29 mouse cellular contexts compared by ENCODE assay signal in genomic region chr16:50070728-50071127, GRCm38 (mm10).
DNase-seq lines count a peak whose midpoint lies in the region; ATAC-seq and TF ChIP-seq lines count a peak whose summit lies in the region.
"Had no signal": no experiment of that assay in that cellular context is flagged by ENCODE, and none has a peak within 500 bp of the region (broad histone marks: within the 10 kb centered on the region; RNA-seq: fewer than 3 reads in every experiment).

No protein-coding gene starts in this region.

- in situ Hi-C loops in CH12.LX (cut with MboI; ENCODE audit: low pct_ligation_motif_present, low pct_unique_long_range_greater_than_20kb, low sequenced_read_pairs) = no loop called here

- no peak; the same call in 1 of the 2 replicates for TF ChIP-seq RAD21 in CH12.LX (IDR thresholded peaks at IDR 0.05; ENCODE audit: low read depth, low read length)

- no peaks in the 10 kb centered on the region for H3K9me3 ChIP-seq in liver, postnatal 0 days (ENCODE audit: low read length)
- H3K9me3 ChIP-seq in CH12.LX (replicated peaks; ENCODE audit: low read length) = peaks cover 3% of the 10 kb centered on the region
- H3K9me3 ChIP-seq: embryonic facial prominence, embryonic 10.5 days; embryonic facial prominence, embryonic 15.5 days; forebrain, embryonic 13.5 days; intestine, embryonic 15.5 days; limb, embryonic 12.5 days; liver, embryonic 13.5 days; lung, embryonic 15.5 days; neural tube, embryonic 12.5 days had no signal

- DNase-seq in liver = peak; percentile 9
- DNase-seq in liver, postnatal 0 days = no peak
- DNase-seq in CH12.LX (ENCODE audit: extremely low read depth) = peak; percentile 63
- no peak for DNase-seq in embryo, embryonic 10.5 days (ENCODE audit: low spot score)
- DNase-seq in heart, postnatal 14 days = no peak
- DNase-seq in cerebellum, adult 18-20 months = no peak
- DNase-seq: adrenal gland, postnatal 25 days; cerebellum, adult 11-12 months; cerebellum, postnatal 10 days; gastrocnemius, postnatal 14 days; kidney, adult 2 months; kidney, postnatal 36 days; liver, embryonic 13.5 days; right cerebral cortex, adult 18-20 months; thymus, adult 2 months; thymus, postnatal 4 days had no signal

- no peaks in the 10 kb centered on the region for H3K4me1 ChIP-seq in liver, postnatal 0 days (ENCODE audit: insufficient read depth)
- H3K4me1 ChIP-seq in CH12.LX (ENCODE audit: control insufficient read depth in 1 of 2, insufficient read depth in 2 of 2) = peaks cover 10 to 31% of the 10 kb centered on the region in 2 experiments
- no peaks in the 10 kb centered on the region for H3K4me1 ChIP-seq in embryonic fibroblast, embryonic 13.5 days (ENCODE audit: control insufficient read depth, insufficient read depth, low read length)
- H3K4me1 ChIP-seq: embryonic facial prominence, embryonic 15.5 days; forebrain, embryonic 13.5 days; intestine, embryonic 15.5 days; lung, embryonic 15.5 days had no signal

- no peaks in the 10 kb centered on the region for H3K79me2 ChIP-seq in CH12.LX (replicated peaks; ENCODE audit: control insufficient read depth, extremely low read depth, insufficient read depth, poor library complexity, severe bottlenecking)

- dilution Hi-C loops in CH12.LX (cut with MboI; ENCODE audit: extremely low pct_ligation_motif_present, extremely low pct_unique_long_range_greater_than_20kb, low sequenced_read_pairs) = no loop called here

- H3K4me2 ChIP-seq in liver, postnatal 0 days (ENCODE audit: low read depth, low read length) = no peak overlapping the region
- H3K4me2 ChIP-seq in CH12.LX (ENCODE audit: insufficient read depth, low read depth, poor library complexity, severe bottlenecking) = peak overlapping the region; percentile 54; the same call in 1 of the 2 replicates
- H3K4me2 ChIP-seq: embryonic facial prominence, embryonic 15.5 days; forebrain, embryonic 13.5 days; intestine, embryonic 15.5 days; limb, embryonic 12.5 days; liver, embryonic 13.5 days; lung, embryonic 15.5 days; neural tube, embryonic 12.5 days had no signal

- H3K27ac ChIP-seq in liver, postnatal 0 days (ENCODE audit: low read depth) = no peak overlapping the region
- H3K27ac ChIP-seq in CH12.LX (ENCODE audit: insufficient read depth, low read depth) = no peak overlapping the region
- H3K27ac ChIP-seq in embryonic fibroblast, embryonic 13.5 days (ENCODE audit: insufficient read depth, low read length) = 0 out of 2 replicates have a peak overlapping the region, but pooled peaks have one; percentile 17
- H3K27ac ChIP-seq: embryonic facial prominence, embryonic 10.5 days; embryonic facial prominence, embryonic 15.5 days; forebrain, embryonic 13.5 days; intestine, embryonic 15.5 days; left cerebral cortex, adult 2 months; limb, embryonic 12.5 days; liver, embryonic 13.5 days; lung, embryonic 15.5 days; neural tube, embryonic 12.5 days had no signal

- intact Hi-C loops in heart, postnatal 14 days (cut with DNase I) = no loop called here

- no peak overlapping the region for H3K4me3 ChIP-seq in liver, postnatal 0 days (ENCODE audit: low read depth, low read length)
- peak overlapping the region in 1 of 3 experiments; percentile 2 for H3K4me3 ChIP-seq in CH12.LX (replicated peaks in 1 of 3; ENCODE audit: low read depth in 2 of 3, low read length in 2 of 3, poor library complexity in 1 of 3)
- H3K4me3 ChIP-seq in embryonic fibroblast, embryonic 13.5 days (ENCODE audit: insufficient read depth, low read length) = no peak overlapping the region
- H3K4me3 ChIP-seq: embryonic facial prominence, embryonic 10.5 days; embryonic facial prominence, embryonic 15.5 days; forebrain, embryonic 13.5 days; intestine, embryonic 15.5 days; left cerebral cortex, adult 2 months; limb, embryonic 12.5 days; liver, embryonic 13.5 days; lung, embryonic 15.5 days; neural tube, embryonic 12.5 days had no signal

- no peak overlapping the region for H3K9ac ChIP-seq in liver, postnatal 0 days (replicated peaks)
- 0 out of 2 replicates have a peak overlapping the region, but pooled peaks have one; percentile 1 for H3K9ac ChIP-seq in CH12.LX (ENCODE audit: insufficient read depth, low read depth)
- H3K9ac ChIP-seq: embryonic facial prominence, embryonic 15.5 days; forebrain, embryonic 13.5 days; intestine, embryonic 15.5 days; limb, embryonic 12.5 days; liver, embryonic 13.5 days; lung, embryonic 15.5 days; neural tube, embryonic 12.5 days had no signal

- TF ChIP-seq POLR2A in CH12.LX (IDR thresholded peaks at IDR 0.05; ENCODE audit: low read depth, low read length) = no peak
- no peak for TF ChIP-seq POLR2A in embryonic fibroblast, embryonic 13.5 days (IDR thresholded peaks at IDR 0.05; ENCODE audit: low read depth, low read length)

- H3K36me3 ChIP-seq in liver, postnatal 0 days (replicated peaks; ENCODE audit: insufficient read depth, low read length) = no peaks in the 10 kb centered on the region
- H3K36me3 ChIP-seq in CH12.LX (replicated peaks in 1 of 2; ENCODE audit: control insufficient read depth in 1 of 2, insufficient read depth in 1 of 2, low read length in 1 of 2) = no peaks in the 10 kb centered on the region
- H3K36me3 ChIP-seq: embryonic facial prominence, embryonic 10.5 days; embryonic facial prominence, embryonic 15.5 days; intestine, embryonic 15.5 days; limb, embryonic 12.5 days; liver, embryonic 13.5 days; lung, embryonic 15.5 days; neural tube, embryonic 12.5 days had no signal

- no peak for TF ChIP-seq CTCF in liver, postnatal 0 days (IDR thresholded peaks at IDR 0.05; ENCODE audit: low read depth)
- TF ChIP-seq CTCF in CH12.LX (conservative IDR thresholded peaks at IDR 0.05 in 1 of 2, IDR thresholded peaks at IDR 0.05 in 1 of 2; ENCODE audit: low read depth in 2 of 2, low read length in 2 of 2) = no peak
- no peak for TF ChIP-seq CTCF in embryonic fibroblast, embryonic 13.5 days (IDR thresholded peaks at IDR 0.05; ENCODE audit: borderline replicate concordance, insufficient read depth, low read length)

- WGBS in liver, postnatal 0 days (ENCODE audit: insufficient replicate concordance) = 43% methylated on average over 4 of the region's 4 CpGs

- no peak for TF ChIP-seq EP300 in liver, postnatal 0 days (IDR thresholded peaks at IDR 0.05; ENCODE audit: low read depth)
- peak; percentile 91 for TF ChIP-seq EP300 in CH12.LX (IDR thresholded peaks at IDR 0.05; ENCODE audit: low read length)

- no peaks in the 10 kb centered on the region for H3K27me3 ChIP-seq in liver, postnatal 0 days (ENCODE audit: insufficient read depth, low read length)
- H3K27me3 ChIP-seq in CH12.LX (replicated peaks) = no peaks in the 10 kb centered on the region
- H3K27me3 ChIP-seq: embryonic facial prominence, embryonic 15.5 days; forebrain, embryonic 13.5 days; intestine, embryonic 15.5 days; limb, embryonic 12.5 days; liver, embryonic 13.5 days; lung, embryonic 15.5 days; neural tube, embryonic 12.5 days had no signal

- ATAC-seq in liver, postnatal 0 days = no peak
- ATAC-seq in megakaryocyte progenitor cell, adult 5-6 weeks (replicated peaks; ENCODE audit: poor library complexity) = 0 out of 2 replicates have a peak, but pooled peaks have one; percentile 29
- ATAC-seq: forebrain, embryonic 13.5 days; hindbrain, embryonic 16.5 days; intestine, embryonic 15.5 days; midbrain, embryonic 16.5 days; Patski had no signal

TF ChIP-seq in CH12.LX, 34 proteins besides CTCF, POLR2A, EP300 and RAD21 (continues in another document):
- peak; percentile 47 for TF ChIP-seq MAX (IDR thresholded peaks at IDR 0.05; ENCODE audit: low read length)
- TF ChIP-seq GABPA (IDR thresholded peaks at IDR 0.05; ENCODE audit: insufficient replicate concordance, low read depth, low read length) = no peak
- peak; percentile 76; the same call in 1 of the 2 replicates for TF ChIP-seq UBTF (IDR thresholded peaks at IDR 0.05; ENCODE audit: low read depth, low read length)
- 0 out of 2 replicates have a peak, but pooled peaks have one; percentile 88 for TF ChIP-seq RCOR1 (conservative IDR thresholded peaks at IDR 0.05; ENCODE audit: low read depth, low read length)
- TF ChIP-seq USF2 (conservative IDR thresholded peaks at IDR 0.05; ENCODE audit: low read depth, low read length) = no peak
- TF ChIP-seq NELFE (IDR thresholded peaks at IDR 0.05; ENCODE audit: low read depth, low read length) = no peak
- peak; percentile 72 for TF ChIP-seq CHD2 (IDR thresholded peaks at IDR 0.05; ENCODE audit: low read length)
- TF ChIP-seq IRF4 (IDR thresholded peaks at IDR 0.05; ENCODE audit: low read depth, low read length) = peak; percentile 95
- TF ChIP-seq NRF1 (IDR thresholded peaks at IDR 0.05; ENCODE audit: low read depth, low read length) = no peak
- TF ChIP-seq MYC (IDR thresholded peaks at IDR 0.05; ENCODE audit: low read depth, low read length) = peak; percentile 85
- peak; percentile 65; the same call in 1 of the 2 replicates for TF ChIP-seq TCF12 (IDR thresholded peaks at IDR 0.05; ENCODE audit: low read depth, low read length)
- TF ChIP-seq JUND (conservative IDR thresholded peaks at IDR 0.05; ENCODE audit: low read depth, low read length) = peak; percentile 88
- no peak for TF ChIP-seq POLR2AphosphoS2 (IDR thresholded peaks at IDR 0.05; ENCODE audit: low read depth, low read length)
- TF ChIP-seq ZKSCAN1 (IDR thresholded peaks at IDR 0.05; ENCODE audit: borderline replicate concordance, low read depth, low read length) = no peak
- TF ChIP-seq ZNF384 (IDR thresholded peaks at IDR 0.05; ENCODE audit: low read depth, low read length) = peak; percentile 93
- no peak for TF ChIP-seq ZC3H11A (IDR thresholded peaks at IDR 0.05; ENCODE audit: low read depth, low read length)
- TF ChIP-seq ETS1 (conservative IDR thresholded peaks at IDR 0.05; ENCODE audit: low read depth, low read length) = peak; percentile 50; the same call in 1 of the 2 replicates
- no peak for TF ChIP-seq CHD1 (IDR thresholded peaks at IDR 0.05; ENCODE audit: low read depth, low read length)
- TF ChIP-seq USF1 (IDR thresholded peaks at IDR 0.05; ENCODE audit: low read depth, low read length) = no peak
- peak; percentile 80 for TF ChIP-seq JUN (IDR thresholded peaks at IDR 0.05; ENCODE audit: insufficient read depth, low read depth, low read length)
- TF ChIP-seq MAZ (IDR thresholded peaks at IDR 0.05; ENCODE audit: low read depth, low read length) = peak; percentile 61; the same call in 1 of the 2 replicates
- 0 out of 2 replicates have a peak, but pooled peaks have one; percentile 23 for TF ChIP-seq TBP (conservative IDR thresholded peaks at IDR 0.05; ENCODE audit: low read depth, low read length)
- TF ChIP-seq BHLHE40 (IDR thresholded peaks at IDR 0.05; ENCODE audit: low read depth, low read length) = peak; percentile 71
- TF ChIP-seq SIN3A (IDR thresholded peaks at IDR 0.05; ENCODE audit: low read length) = peak; percentile 85
- peak; percentile 79 for TF ChIP-seq MEF2A (IDR thresholded peaks at IDR 0.05; ENCODE audit: borderline replicate concordance, low read depth, low read length)
- peak; percentile 73 for TF ChIP-seq MXI1 (IDR thresholded peaks at IDR 0.05; ENCODE audit: low read depth, low read length)
- TF ChIP-seq HCFC1 (IDR thresholded peaks at IDR 0.05; ENCODE audit: low read depth, low read length) = peak; percentile 32; the same call in 1 of the 2 replicates

Comparison
In these comparisons a context has a peak if more than half of its experiments do, and no peak if none do; other contexts are left out.
1. DNase-seq: peak in liver (single experiment) and CH12.LX (single experiment); none in liver, postnatal 0 days (single experiment), embryo, embryonic 10.5 days (single experiment), heart, postnatal 14 days (0 of 2) and cerebellum, adult 18-20 months (0 of 2).